Mouse (Mus musculus) common myeloid progenitor, adult 5-6 weeks (primary cell): Measurements from ENCODE around the gene Meox2. TPM values are rescaled to one million over a fixed set of nuclear protein-coding genes. Genes with fewer than 3 reads are reported as not detected.
"Not testable (repeated sequence)": the region's sequence is repeated elsewhere in the genome, so short reads cannot be mapped to it uniquely, and the experiment has no call there.

Experiments
- ATAC-seq: replicated peaks from 2 replicates; pipeline ENCODE4 v1.8.0; 2016; ENCODE audit warnings: low read depth, mild to moderate bottlenecking, moderate TSS enrichment, inconsistent platforms; ENCODE audit not compliant: poor library complexity, severe bottlenecking
- total RNA-seq: library from RNA; stranded (forward); fragments of 200-1000, 187-1606 nt; gene quantifications from 2 replicates; pipeline ENCODE4 v1.2.3, GENCODE M21; 2017

The Meox2 gene
- not detected in 2 replicates for total RNA-seq

DNA sequence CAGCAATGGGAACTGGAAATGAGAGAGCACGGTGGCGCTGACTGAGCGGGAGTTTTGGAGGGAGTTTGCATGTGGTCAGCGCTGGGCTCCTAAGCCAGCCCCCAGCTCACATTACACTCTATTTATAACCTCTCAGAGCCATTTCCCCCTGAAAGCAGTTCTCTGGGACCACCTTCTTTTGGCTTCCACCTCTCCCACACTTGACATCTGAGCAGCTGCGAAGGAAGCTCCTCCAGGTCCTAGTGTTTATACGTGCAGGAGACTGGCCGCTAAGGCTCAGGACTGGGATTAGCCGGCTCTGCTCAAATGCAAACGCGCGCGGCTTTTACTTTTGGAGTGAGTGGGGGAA lies at the start of gene Meox2:
TSS of gene Meox2 (plus strand) at position 151 of the 349 bp plus-strand sequence.
- peak; percentile 71 for ATAC-seq

DNA sequence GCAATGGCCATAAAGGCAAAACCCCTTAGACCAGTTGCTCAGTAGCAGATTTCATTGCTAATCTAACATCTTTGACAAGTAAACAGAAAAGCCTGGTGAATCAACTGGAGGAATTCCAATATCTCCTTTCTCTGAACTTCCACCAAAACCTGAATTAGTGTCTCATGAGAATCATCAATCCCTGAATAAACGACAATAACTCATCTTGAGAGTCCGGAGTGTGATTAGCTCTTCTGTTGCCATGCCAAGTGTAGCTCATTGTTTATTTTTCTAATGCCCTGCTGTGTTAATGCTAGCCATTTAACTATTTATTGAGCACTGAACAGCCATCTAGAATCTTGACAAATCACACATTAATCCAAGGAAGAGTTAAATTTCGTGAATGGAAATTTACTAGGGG lies 35.7 kb upstream of the Meox2 start:
- ATAC-seq = no peak

DNA sequence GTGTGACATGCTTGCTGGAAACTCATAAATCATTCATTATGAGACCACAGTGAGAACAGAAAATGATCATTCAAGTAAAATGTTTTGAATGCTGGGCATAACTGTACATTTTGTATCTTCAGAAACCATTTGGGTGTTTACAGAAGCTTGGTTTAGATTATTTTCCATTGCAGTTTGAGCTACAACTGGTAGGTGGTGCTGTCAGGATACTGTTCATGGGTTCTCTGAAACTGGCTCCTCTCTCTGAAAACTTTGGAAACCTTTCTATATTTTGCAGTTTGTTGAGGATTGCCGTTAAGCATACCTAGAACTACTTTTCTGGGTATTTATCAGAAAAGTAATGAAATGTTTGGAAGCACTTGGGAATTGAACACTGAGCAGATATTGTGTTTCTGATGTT lies 31.0 kb upstream of the Meox2 start:
- ATAC-seq = 0 out of 2 replicates have a peak, but pooled peaks have one; percentile 47

DNA sequence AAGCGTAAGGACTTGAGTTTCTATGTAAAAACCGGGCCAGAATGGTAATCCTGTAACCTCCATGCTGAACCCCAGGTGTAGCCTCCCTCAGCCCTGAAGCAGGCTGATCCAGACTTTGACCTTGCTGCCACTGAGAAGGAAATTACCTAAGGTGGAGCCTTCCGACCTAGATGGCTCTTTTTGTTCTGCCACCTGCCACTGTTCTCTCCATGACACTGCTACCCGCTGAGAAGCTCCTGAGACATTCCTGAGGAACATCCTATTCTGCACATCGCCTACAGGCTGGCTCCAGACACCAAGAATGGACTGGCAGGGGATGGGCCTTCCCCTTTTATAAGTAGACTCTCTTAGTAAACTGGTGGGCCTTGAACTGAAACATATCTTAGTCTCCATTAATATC lies 28.3 kb upstream of the Meox2 start:
- ATAC-seq = not testable (repeated sequence)

DNA sequence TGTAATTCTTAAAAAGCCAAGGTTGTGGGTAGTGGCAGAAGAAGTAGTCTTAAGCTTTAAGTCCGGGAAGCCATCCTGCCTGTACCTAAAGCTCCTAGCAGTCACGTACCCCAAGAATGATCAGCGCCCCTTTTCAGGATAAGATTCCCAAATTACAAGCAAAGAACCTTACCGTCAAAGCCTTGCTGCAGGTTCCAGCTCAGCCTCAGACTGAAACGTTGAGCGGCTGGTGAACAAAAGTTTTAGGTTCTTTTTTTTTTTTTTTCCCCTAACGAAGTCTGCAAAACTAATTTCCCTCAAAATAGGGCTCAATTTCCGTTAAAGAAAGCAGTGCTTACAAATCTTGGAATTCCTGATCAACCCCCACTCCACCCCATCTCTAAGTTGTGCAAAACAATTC lies 1.8 kb upstream of the Meox2 start:
- ATAC-seq = no peak

DNA sequence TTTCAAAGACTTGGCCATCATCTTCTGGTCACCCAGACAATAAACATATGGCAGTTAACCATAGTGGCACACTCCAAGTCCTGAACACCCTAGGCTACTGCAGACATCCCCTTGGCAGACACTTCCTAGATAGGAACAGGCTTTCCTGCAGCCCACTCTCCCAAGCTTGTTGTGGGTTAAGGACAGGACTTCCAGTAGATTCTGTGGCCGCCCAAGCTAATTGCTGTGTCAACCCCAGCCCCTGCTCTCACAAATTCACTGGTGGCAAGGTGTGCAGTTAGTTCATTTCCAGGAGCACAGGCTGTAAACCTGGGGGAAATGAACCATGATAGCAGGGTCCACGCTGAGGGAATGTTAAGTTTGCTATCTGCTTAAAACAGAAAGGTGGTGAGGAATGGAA lies 1.2 kb upstream of the Meox2 start:
- no peak for ATAC-seq

DNA sequence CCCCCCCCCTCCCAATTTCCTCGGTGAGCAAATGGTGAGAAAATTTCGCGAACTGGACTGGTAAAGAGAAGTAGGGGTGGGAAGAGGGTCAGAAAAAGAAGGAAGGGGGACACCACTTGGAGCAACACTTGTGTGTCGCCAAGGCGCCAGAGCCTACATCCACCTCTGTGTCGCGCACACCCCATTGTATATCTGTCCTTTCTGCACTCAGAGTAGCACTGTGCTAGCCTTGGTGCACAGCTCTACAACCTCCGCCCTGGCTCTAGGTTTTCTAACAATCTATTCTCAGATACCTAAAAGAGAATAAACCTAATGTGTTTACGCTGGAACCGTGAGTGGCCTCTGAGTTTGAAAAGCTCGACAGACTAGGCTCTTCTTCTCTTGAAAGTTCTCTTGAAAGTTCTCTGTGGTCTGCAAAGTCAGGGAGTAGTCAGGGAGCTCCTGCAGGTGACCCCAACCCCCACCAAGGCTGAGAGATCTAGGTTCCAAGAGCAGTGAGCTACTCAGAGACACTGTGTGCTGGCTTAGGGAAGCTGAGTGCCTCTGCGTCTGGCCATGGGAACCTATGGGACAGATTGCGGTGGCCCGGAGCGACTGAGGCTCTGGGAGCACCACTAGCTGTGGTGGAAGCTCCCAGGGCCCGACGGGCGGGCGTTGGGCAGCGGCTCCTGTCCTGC lies 489 bp upstream of the Meox2 start:
- no peak for ATAC-seq

DNA sequence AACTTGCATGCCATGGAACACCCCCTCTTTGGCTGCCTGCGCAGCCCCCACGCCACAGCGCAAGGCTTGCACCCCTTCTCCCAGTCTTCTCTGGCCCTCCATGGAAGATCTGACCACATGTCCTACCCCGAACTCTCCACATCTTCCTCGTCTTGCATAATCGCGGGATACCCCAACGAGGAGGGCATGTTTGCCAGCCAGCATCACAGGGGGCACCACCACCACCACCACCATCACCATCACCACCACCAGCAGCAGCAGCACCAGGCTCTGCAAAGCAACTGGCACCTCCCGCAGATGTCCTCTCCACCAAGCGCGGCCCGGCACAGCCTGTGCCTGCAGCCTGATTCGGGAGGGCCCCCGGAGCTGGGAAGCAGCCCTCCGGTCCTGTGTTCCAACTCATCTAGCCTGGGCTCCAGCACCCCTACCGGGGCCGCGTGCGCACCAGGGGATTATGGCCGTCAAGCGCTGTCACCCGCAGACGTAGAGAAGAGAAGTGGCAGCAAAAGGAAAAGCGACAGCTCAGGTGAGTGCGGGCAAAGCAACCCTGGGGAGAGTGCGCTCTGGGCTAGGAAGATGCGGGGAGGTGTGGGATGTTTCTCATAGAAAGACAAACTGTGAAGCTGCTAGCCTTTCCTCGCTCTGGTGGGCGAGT lies 606 bp downstream of the Meox2 start:
- ATAC-seq = peak; percentile 29

DNA sequence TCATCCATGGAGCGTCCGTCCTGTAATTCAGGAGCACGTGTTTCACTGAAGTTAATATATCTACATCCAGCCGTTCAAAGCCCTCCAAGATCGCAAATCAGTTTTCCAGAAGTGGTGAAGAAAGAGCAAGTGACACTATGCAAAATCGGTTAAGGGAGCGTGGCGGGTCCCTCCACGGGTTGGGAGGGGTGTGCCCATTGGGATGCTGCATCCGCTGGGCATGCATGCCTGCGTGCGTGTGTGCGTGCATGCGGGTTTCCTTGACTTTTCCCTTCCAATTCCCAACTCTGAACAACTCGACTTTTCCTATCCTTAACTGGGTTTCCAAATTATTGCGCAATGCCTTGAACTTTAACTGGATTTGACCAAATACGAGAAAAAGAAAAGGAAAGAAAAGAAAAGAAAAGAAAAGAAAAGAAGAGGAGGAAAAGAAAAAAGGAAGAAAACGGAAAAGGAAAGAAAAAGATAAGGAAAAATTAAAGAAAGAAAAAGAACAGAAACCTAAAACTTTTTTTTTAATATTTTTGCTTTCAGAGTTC lies 1.2 kb downstream of the Meox2 start:
- ATAC-seq = no peak

DNA sequence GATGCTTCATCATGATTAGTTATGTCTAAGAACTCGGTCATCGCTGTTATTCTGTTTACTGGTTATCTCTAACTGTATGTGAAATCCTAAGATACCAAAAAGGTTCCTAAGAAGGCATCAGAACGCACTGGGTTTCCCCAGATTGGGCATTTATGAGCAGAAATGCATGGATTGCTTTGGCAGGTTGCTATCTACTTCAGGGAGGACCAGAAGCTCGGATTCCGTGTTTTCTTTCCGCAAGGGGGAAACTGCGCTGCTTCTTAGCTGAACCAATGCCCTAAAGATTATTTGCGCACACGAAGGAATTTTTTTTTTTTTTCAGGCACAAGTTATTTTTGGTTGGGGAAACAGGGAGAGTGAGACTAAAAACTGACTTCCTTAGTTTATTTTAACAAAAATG lies 2.6 kb downstream of the Meox2 start:
- ATAC-seq = no peak

DNA sequence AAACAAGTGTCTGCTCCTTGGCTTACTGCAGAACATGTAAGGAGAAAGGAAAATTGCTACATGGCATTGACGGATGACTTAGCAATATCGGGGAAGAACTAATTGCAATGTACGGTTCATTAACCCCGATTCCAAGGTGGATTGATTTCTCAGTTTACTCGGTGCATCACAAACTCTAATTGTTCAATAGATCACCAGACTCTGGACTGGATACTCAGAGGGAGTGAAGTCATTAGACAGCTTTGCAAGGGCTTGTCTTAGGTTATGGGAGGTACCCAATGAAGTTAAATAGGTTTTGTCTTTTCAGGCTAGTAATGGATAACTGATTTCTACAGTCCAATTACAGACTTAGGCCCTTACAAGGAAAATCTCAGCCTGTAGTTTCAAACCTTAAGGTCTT lies 10.9 kb downstream of the Meox2 start:
- ATAC-seq = no peak

DNA sequence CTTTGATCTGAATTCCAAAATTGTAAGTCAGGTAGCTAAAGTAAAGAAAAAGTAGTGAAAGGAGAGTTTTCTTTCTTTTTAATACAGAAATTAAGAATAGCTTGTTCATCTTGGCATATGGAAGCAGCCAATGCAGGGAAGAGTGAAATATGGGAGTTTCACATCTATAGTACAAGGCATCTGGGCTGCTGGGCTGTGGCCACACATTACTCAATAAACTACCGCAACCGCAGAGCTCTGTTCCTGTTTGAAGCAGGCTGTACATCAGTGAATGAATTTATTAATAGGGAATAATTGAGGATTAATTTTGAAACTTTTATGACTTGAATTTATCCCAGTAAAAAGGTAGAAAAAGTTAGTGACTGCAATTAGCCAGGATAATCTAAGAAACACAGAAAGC lies 15.4 kb downstream of the Meox2 start:
- no peak for ATAC-seq

DNA sequence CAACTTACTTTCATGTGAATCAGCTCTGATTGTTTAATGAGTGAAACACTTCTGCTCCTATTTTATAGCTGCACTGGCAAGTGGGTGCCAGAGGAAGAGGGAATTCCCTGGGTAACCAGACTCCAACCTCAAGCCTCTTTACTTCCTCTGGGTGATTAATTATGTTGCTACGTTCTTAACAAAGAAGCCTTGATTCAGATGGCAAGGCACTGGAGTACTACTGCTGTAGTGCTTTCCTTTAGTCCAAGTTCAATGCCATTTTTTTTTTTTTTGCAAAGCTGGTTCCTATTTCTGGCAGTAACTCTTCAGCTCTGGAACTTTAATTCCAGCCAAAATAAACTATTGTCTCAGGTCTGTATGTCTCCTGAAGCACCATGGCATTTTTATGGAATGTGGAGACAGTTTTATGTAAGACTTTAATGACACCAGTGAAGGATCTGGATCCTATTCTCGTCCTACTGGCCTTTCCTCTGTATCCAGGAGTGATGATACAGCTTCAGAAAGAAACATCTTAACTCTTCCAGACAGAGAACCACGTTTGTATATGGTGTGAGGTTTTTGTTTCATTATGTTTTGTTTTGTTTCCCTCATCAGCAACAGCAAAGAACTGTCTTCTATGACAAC lies 33.9 kb downstream of the Meox2 start:
- ATAC-seq = no peak

DNA sequence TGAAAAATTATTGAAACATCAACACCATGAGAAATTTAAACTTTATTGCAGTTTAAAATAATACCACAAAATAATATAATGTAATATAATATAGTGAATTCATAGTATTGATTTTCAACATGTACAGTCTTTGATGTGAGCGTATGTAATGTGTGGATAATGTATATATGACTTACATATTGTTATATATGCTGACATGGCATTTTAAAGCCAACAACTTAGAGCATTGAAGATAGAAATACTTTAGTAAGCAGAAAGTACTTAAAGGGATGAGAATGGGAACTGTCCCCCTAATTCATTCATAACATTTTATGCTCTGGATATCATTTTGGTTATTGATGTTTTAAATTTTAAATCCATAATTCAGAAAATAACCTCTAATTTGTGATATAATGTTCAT lies 35.5 kb downstream of the Meox2 start:
- ATAC-seq = no peak

DNA sequence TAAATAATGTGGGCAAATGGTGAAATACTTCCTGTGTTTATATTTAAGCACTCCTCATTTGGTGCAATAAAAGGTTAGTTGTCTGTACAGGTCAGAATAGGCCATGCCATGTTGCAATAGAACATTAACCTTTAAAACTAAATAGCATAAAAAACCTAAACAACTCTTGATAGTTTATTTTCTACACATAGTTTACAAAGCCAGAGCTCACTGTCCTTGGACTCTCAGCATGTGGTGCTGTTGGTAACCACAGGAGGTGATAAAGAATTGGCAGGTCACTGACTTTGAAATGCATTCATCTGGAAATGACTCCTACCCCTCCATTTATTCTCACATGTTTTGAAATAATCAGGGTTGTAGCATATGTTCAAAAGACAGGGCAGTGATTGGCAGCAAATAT lies 59.4 kb downstream of the Meox2 start:
- no peak for ATAC-seq

DNA sequence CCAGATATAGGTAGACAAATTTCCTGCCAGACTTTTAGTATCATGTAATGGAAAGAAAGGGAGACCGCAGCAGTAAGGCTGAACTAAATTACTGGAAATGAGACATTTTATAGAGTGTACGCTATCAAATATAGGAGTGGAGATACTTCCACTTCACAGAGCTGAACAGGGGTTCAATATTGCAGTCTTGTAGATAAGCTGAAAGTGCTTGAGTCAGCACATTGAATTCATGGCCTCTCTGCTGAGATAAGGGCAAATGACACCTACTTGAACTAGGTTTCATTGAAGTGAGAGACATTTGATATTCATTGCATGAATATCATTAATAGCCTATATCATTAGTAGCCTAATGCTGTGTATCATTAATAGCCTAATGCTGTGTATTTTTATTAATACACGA lies 65.0 kb downstream of the Meox2 start:
- ATAC-seq = no peak

DNA sequence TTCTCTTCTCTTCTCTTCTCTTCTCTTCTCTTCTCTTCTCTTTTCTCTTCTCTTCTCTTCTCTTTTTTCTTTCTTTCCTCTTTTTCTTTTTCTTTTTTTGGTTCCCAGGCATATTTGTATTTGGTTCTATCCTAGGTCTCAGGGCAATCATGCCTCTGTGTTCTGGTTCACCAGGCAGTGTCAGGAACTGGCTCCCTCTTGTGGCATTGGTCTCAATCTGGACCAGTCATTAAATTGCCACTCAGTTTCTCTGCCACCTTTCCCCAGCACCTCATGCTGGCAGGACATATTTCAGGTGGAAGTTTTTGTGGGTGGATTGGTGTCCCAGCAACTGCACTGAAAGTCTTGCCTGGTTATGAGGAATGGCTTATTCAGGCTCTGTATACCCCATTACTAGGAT lies 75.3 kb downstream of the Meox2 start:
- ATAC-seq = peak; percentile 52; the same call in 1 of the 2 replicates

DNA sequence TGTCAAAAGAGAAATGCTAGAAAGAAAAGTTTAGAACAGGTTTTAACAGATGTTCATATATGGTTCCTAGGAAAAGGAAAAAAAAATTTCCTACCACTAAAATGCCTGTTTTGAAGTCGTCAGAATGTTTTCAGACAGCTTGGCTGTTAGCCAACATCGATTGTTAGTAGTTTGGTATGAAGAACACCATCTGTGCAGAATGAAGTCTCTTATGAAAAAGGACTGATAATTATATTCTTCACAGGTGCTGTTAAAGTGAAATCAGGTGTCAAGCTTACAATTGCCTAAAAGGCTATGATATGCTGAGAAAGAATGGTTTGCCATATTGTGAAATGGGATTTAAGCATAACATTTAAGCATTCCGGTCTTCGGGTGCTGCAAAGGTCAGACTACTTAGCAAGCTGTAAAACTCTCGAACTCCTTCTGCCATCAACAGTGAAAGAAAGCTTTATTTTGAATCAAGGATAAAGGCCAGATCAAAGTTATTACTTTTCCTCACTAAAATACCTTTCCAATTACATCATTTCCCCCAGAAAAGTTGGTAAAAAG lies 80.7 kb downstream of the Meox2 start:
- ATAC-seq = no peak
